Mouse (Mus musculus): ENCODE measurements around the gene Stx19.

Gene Stx19

DNA sequence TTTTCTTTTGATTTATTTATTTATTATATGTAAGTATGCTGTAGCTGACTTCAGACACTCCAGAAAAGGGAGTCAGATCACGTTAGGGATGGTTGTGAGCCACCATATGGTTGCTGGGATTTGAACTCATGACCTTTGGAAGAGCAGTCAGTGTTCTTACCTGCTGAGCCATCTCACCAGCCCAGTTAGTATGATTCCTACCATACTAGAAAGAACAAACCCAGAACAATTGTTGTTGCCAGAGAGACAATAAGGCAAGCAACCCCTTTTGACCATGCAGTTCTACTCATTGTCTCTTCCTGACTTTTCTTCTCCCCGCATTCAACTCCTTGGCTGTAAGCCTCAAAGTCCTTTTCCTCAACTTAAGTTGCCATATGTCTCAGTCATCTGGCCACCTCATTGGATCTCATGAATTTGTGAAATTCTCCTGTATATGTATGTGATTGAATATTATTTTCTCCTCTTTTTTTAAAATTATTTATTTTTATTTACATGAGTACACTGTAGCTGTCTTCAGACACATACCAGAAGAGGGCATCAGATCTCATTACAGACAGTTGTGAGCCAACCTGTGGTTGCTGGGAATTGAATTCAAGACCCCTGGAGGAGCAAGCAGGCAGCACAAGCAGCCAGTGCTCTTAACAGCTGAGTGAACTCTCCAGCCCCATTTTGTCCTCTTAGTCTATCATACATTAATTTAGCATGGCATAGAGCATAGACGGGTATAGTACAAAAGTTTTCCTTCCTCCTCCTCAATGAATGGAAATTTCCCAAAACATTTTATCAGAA lies 38.2 kb downstream of the Stx19 start:
- peak; percentile 73 for DNase-seq (ENCODE audit: low read depth, low spot score)

DNA sequence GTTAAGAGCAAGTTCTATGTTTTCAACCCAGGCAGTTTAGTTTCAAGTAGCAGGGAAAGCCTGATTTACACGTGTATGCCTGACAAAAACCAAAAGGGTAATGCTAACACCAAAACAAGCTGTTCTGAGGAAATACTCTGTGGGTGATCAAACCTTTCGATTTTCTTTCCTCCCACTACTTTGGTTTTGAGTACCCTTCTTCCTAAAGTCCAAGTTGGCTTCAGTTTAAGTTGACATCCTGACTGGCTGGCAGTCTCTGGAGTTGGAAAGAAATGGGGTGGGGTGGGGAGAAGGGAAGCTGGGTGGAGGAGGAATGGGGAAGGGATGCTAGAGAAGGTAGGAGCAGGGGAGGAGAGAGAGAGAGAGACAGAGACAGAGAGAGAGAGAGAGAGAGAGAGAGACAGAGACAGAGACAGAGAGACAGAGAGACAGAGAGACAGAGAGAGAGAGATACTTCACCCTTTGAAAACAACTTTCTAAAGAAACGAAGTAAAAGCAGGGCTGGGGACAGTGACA lies 39.2 kb downstream of the Stx19 start:
- no peak for DNase-seq (ENCODE audit: low read depth, low spot score)

DNA sequence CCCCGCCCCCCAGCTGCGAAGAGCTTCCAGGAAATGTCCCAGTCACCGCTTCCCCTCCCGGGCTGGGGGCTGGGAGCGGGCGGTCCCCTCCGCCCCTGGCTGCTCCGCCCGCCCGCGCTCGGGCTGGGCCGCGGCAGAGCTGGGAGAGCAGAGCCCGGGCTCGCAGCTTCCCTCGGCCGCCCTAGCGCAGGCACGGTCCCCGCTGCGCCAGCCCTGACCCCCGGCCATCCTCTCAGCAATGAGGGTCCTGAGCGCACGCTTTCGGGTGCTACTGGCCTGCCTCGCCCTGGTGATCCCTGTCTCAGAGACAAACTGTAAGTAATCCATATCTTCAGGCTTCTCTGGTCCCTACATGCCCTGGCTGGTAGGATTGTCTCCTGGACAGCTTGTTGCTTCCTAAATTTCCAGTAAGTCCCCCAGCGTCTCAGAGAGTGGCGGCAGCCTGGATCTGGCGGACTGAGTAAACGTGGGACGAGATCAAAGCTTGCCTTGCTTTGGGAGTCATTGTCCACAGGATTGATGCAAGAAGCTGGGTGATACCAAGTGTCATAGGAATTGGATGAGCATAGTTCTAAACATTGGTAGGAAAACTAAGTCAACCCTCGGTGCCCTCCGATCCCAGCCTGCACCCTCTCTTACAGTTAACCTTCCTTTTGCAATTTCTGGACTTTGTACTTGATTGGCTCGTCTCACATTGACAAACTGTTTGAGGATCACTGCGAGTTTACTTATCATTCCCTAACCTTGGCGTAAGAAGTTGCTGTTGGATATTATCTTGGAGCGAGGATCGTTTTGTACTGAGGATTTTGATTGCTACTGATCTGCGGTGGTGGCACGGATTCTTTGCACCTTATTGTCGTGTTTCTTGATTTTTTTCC lies 40.0 kb downstream of the Stx19 start, which contains the start of gene Pros1:
TSS of gene Pros1 (plus strand) at position 117 of the 878 bp plus-strand sequence.
- peak; percentile 35 for DNase-seq (ENCODE audit: low read depth, low spot score)

DNA sequence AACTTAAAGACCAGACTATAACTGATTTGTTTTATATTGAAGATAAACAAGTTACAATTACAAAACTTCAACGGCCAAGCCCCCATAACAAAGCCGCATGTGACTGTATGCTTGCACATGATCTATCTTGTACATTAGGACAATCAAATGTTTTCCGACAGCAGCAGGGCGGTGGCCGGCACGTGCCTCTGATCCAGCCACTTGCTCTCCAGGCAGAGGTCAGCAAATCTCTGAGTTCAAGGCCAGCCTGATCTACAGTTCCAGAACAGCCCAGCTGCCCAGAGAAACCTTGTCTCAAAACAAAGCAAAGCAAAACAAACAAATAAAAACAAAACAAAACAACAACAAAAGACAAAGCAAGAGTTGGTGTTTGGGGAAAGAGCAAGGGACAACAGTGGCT lies 40.9 kb downstream of the Stx19 start:
- DNase-seq (ENCODE audit: low read depth, low spot score): no peak

DNA sequence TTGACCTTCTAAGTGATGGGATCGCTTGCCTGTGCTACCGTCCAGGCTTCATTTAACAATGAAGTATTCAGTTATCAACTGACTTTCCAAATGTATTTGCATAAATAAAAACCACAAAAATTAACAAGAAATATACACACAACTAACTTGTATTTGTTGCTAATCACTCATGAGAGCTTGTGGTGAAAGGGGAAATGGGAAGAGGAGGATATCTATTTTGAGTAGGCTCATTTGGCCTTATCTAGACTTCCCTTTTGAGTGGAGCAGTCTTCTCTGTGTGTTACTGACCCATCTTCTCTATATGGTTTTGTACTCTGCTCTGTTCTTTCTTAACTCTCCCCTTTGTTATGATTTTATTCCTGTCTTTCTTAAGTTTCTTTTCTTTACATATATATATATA lies 41.8 kb downstream of the Stx19 start:
- DNase-seq (ENCODE audit: low read depth, low spot score): no peak

DNA sequence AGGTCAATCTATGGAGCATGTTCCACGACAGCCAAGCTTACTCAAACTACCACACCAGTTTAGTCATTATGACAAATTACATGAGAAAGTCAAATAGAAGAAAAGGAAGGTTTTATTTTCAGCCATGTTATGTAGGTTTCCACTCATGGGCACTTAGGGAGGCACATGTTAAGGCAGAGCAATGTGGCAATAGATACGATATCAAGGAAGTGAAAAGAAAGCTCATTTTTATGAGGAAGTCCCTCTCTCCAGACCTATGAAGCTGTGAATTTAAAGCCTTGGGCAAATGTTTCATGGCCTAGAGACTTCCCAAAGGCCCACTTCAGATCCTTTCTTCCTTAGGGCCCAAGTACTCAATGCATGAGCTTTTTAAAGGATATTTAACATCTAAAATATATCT lies 43.0 kb downstream of the Stx19 start:
- DNase-seq (ENCODE audit: low read depth, low spot score): no peak

DNA sequence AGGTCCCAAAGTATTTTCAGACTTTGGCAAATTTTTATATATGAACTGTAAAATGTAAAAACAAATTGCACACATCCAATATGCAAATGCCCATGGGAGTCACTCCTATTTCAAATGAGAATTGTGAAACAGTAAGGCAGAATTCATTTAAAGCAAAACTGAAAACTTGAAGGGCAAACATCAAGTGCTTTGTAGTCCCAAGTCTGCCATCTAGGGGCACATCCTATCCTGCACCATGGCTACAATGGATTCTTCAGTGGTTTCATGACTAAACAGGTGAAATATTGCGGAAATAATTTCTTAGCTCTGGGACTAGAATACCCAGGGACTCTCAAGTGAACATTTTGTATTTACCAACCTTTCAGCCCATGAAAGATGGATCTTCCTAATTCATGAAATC lies 43.5 kb downstream of the Stx19 start:
- peak; percentile 13 for DNase-seq (ENCODE audit: low read depth, low spot score)

DNA sequence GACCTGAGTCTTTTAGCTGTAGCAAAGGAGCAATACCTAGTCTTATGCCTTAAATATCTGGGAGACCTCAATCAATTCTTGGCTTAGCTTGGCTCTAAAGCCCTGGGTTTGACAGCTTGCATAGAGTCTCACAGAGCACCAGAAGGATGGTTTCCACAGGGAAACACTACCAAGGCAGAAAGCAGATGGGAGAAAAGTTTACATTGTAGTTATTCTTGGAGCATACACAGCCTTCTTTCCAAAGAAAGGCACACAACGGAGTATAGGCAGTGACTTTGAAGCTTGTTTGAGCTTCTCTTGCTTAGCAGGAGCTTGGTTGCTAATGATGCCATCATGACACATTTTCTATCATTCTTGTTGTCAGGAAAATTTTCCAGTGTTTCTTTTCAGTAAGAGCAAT lies 45.7 kb downstream of the Stx19 start:
- DNase-seq (ENCODE audit: low read depth, low spot score): no peak

DNA sequence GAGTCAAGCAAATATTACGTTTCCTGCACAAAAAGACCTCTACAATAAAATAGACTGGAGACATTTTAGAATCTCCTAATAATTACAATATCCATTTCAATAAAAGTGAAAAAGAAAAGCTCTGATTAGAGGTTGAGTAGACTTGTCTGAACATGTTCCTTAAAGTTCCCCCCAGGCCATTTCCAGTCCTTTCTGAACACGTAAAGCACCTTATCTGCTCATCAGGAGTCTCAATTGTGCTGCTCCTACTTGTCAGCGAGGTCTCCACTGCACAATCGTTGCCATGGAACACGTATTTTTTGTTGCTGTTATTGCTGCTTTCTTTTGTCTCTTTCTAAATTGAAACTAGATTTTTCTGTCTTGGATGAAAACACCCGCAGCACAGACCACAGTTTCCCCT lies 47.0 kb downstream of the Stx19 start:
- DNase-seq (ENCODE audit: low read depth, low spot score): no peak

DNA sequence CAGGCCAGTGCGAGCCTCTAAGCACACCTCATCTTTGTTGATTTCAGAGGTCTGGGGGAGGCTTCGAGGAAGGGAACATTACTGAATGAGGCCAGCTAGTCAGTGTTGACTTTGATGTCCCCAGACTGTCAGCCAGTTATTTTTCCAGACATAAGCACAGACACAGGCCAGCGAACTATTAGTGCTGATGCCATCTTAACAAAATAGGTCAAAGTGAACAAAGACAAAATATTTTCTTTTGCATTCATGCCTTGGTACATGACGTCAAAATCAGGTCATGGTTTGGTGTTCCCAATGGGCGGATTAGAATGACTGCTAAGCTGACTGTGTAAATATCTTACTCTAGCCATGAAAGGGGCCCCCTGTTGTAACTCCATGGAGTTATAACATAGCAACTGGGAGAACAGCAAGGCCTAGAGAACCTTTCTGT lies 58.2 kb downstream of the Stx19 start:
- no peak for DNase-seq (ENCODE audit: low read depth, low spot score)

DNA sequence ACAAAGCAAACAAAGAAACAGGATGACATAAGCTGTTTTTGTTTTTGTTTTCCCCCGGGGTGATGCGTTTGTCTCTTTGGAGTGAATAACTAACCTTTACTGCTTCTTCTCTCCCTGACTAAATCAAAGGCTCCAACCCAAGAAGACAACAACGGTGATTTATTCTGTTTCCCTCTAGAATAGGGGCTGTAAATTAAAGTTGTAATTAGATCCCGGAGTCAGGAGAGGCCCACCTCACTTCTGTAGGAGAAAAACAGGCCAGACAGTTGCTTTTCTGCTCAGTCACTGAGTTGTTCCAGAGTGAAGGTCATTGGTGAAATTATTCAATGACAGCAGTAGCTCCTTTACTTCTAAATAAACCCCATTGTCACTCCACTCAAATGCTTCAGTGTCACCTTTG lies 58.7 kb downstream of the Stx19 start:
- no peak for DNase-seq (ENCODE audit: low read depth, low spot score)
